Mouse (Mus musculus) megakaryocyte, adult 5-6 weeks (primary cell): ENCODE results near the gene Fhit. TPM values are rescaled to one million over a fixed set of nuclear protein-coding genes. Genes with fewer than 3 reads are reported as not detected.

Source experiments
- ATAC-seq: 2 replicates; pipeline ENCODE4 v1.8.0; 2016; ENCODE audit warnings: mild to moderate bottlenecking, inconsistent platforms; ENCODE audit not compliant: poor library complexity, severe bottlenecking
- total RNA-seq, 2 experiments: library from RNA; stranded (forward) in 1 of 2; stranded (reverse) in 1 of 2; fragments of 153-499, 151-499 nt in 1 of 2; fragments of 221-1000, 200-1000 nt in 1 of 2; gene quantifications; 2 replicates each; pipeline versions ENCODE4 v1.2.3 to v1.2.4; 2015 to 2017

The Fhit gene
- total RNA-seq, 2 experiments from 2014 or later = 0.66 to 4.4 TPM

GRCm38 (mm10) chr14:9751341-9751740 lies 1410.5 kb downstream of the Fhit start:
- no peak for ATAC-seq

DNA sequence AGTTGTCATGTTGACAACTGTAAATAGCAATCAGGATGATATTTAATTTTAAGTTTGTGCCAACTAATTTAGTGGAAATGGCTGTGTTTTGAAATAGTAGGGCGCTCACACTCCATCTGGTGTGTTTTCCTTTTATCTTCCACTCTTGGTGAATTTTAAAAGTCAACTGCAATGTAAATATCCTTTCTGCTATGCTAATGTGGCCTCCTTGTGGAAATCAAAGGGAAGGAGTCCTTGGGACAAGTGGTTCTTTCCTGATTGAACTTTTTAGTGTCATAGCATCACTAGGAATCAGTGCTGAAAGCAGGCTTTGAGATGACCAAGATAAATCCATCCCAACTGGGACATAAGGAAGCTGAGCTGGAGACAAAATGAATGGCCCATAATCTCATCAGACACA lies 1413.1 kb downstream of the Fhit start:
- ATAC-seq = no peak

GRCm38 (mm10) chr14:9721917-9722472 lies 1439.8 kb downstream of the Fhit start:
- ATAC-seq = no peak

GRCm38 (mm10) chr14:9698621-9699020 lies 1463.2 kb downstream of the Fhit start:
- ATAC-seq = no peak

DNA sequence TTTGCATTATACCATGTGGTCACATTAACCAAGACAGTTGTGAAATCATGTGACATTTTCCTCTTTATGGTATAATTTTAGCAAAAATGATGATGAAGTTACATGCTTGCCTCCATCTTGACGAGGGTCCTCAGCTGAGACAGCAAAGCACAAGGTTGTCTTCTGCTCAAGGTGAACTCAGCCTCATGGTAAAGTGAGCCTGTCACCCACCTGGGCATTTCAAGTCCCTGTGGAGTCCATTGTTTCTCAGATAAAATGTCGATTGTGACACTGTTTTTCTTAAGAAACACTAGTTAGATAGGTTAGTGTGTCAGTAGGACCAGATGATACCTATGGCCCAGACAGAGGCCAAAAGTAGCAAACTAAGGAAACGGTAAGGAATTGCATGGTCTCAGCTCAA lies 1464.7 kb downstream of the Fhit start:
- ATAC-seq = no peak

- no peak for ATAC-seq
These were observed 1465.8 kb downstream of the Fhit start for GRCm38 (mm10) chr14:9696004-9696403.

GRCm38 (mm10) chr14:9695217-9695690 lies 1466.6 kb downstream of the Fhit start:
- ATAC-seq = no peak

DNA sequence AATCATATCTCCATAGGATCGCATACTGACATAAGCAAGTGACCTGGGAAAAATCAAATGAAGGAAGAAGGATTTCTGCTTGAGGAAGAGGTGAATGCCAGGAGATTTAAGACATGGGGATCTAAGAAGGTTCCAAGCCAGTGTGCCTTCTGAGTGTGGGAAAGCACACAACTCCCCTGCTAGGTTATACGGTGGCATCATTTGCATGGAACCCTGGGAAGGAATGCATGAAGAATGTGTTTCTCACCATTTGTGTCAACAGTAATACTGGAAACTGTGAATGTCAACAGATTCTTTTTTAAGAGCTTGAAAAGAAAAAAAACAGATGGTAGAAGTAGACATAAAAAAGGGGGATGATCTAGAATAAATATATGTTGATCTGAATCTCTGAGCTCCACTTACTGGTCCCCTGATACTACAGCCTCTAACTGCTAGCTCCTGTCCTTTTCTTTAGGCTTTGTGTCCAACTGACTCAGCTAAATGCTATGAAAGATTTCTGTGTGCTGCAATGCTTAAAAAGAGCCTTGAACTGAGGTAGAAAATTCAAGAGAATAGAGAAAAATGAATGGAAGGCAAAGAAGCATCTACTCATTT lies 1473.1 kb downstream of the Fhit start:
- ATAC-seq = no peak

GRCm38 (mm10) chr14:9684362-9684761 lies 1477.5 kb downstream of the Fhit start:
- no peak for ATAC-seq

GRCm38 (mm10) chr14:9672728-9673127 lies 1489.1 kb downstream of the Fhit start:
- ATAC-seq = no peak

GRCm38 (mm10) chr14:9671776-9672175 lies 1490.1 kb downstream of the Fhit start:
- no peak for ATAC-seq

DNA sequence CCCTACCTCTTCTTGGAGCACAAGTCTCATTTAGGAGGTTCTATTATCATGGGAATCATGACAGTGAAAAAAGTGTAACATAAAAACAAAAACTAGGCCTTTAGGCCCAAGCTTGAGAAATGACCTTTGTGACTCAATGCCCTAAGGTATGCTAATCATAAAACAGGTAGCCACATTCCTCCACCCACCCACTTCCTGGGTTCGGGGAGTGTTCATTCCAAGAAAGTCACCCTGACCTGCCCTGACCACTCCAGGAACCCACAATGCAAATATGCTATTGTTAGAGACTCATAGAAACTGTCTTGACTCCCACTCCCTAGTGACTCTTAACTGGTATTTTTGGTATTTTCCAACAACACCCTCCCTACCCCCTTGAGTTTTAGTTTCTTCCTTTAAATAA lies 1492.1 kb downstream of the Fhit start:
- ATAC-seq = no peak

DNA sequence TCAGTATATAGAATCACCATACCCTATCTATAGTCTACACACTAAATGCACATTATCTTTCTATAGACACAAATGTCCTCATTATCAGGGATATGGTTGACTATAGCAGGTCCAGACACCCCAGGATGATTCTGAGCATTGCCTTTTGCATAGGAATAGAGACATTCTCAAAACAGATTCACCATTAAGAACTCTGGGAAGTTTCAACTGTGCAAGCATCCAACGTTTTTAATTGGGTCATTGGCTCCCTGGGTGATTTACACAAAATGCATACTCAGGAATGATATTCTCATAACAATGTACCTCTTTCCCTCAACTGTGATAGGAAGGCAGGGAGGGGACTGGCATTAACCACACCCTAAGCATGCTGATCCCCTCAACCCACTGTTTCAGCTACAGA lies 1503.4 kb downstream of the Fhit start:
- no peak for ATAC-seq

DNA sequence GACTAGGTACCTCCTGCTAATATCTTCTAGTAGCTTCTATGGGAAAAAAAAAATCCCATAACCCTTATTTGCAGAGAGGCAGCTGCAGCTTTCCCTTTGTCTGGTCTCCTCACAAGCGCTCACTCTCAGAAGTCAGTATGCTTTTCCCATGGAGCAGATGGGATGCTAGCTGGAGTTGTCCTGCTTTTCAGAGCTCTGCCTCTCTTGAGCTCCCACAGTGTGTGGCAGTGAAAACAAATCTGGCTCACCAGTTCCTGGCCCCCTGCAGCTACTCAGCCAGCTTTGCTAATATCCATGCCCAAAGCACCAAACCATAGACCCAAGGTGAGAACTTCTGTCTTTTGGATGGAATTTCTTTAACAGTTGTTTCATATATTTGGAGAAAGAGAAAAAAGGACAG lies 1510.4 kb downstream of the Fhit start:
- no peak for ATAC-seq

GRCm38 (mm10) chr14:9648416-9648815 lies 1513.4 kb downstream of the Fhit start:
- no peak for ATAC-seq

- ATAC-seq = no peak
These were observed 1515.6 kb downstream of the Fhit start for GRCm38 (mm10) chr14:9646233-9646632.

GRCm38 (mm10) chr14:9644216-9645166 lies 1517.3 kb downstream of the Fhit start:
- no peak for ATAC-seq

DNA sequence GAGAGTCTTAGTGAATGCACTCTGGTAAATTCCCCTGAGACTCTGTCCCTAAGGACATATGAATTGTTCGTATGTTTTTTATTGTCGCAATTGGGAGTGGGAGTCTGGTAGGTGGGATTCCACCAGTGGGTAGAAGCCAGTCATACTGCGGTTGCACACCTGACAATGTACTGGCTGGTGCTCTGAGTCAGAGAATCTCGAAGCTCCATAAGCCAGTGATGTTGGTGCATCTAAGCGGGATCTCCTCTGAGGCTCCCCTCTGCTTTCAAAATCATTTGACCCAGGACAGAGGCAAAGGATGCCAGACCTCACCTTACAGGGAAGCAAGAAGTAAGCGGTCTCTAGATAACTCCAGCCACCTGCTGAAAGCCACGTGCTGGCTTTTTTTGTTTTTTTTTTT lies 1518.1 kb downstream of the Fhit start:
- ATAC-seq = no peak

- ATAC-seq = no peak
These were observed 1519.2 kb downstream of the Fhit start for GRCm38 (mm10) chr14:9642628-9643027.

- no peak for ATAC-seq
These were observed 1519.8 kb downstream of the Fhit start for GRCm38 (mm10) chr14:9642068-9642467.

DNA sequence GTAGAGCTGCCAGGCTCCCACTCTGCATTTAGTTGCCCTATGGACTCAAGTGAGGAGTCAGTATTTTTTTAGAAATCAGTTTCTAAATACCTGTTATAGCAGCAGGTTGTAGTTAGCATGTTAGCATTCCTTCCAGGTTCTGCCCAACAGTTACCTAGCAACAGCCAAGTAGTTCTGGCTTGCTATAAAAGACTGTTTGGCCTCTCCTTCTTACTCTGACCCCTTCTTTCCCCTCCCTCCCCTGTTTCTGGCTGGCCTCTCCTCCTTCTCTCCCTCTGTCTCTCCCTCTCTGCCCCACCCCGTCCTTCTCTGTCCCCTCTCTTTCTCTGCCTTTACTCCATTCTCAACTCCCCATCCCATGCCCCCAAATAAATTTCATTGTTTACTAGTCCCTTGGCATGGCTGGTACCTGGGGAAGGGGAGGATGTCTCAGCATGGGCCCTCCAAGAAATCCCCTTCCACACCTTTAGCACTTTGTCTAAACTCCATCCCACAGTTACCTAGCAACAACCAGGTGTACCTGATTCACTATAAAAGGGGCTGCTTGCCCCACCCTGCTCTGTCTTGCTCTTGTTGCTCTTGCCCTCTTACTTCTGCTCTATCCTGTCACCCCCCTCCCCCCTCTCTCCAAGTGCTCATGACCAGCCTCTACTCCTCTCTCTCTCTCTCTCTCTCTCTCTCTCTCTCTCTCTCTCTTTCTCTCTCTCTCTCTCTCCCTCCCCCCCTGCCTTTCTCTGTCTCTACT lies 1527.4 kb downstream of the Fhit start:
- ATAC-seq = no peak
